Mouse (Mus musculus) spleen, adult 2 months (tissue): ENCODE data around the gene Fbxl17.

ENCODE experiments used
- CTCF ChIP-seq: fragments of 200-500 bp; IDR thresholded peaks from 2 replicates; pipeline ENCODE4 v1.5.1; 2011; ENCODE audit warnings: mild to moderate bottlenecking, inconsistent platforms; ENCODE audit not compliant: insufficient read depth, insufficient read length, insufficient replicate concordance; ENCODE audit errors: extremely low read depth
- POLR2A ChIP-seq: fragments of 200-500 bp; IDR thresholded peaks from 2 replicates; pipeline ENCODE4 v1.6.1; 2011; ENCODE audit warnings: low read depth, low read length, inconsistent platforms

DNA sequence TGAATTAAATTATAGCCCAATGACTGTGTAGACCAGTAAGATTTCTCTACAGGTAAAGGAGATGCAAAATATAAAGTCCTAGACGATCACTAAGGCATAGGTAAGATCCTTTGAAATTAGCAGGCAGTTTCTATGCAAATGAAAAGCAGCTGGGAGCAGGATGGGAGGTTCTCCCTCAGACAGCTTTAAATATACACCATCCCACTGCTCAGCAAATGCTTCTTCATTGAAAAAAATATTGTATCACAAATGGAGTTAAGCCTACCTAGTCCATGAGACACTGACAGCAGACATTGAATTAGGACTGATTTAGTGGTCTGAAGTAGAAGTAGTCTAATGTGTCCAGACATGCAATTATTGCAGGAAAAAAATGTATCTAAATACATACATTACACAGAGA is 327.1 kb downstream of the Fbxl17 start:
- no peak for TF ChIP-seq CTCF
- no peak for TF ChIP-seq POLR2A
